Mouse (Mus musculus) kidney, postnatal 36 days (tissue): Measurements from ENCODE around the gene Slc18a3.

Experiments
- DNase-seq, 2 experiments: peaks; one replicate each; pipeline ENCODE4 v3.0.0; 2021 to 2022; ENCODE audit warnings: mixed read lengths in 2 of 2

Gene Slc18a3

DNA sequence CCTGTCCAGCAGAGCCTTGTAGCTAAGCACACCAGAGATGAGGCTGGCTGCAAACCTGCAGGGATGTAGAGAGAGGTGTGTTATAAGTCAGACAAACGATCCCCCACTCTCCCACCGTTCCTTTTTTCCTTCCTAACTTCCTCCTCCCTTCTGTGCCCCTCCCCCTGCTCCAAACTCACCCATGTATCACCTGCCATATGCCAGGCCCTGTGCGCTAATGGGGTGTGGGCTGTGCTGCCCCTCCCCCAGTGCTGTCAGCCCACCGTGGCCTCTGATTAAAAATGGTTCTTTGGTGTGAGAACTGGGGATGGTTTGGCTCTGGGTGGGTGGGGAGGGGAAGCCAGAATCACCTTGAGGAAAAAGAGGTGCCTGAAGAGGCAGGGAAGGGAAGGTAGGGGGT, 12.1 kb downstream of the Slc18a3 start:
- no peak for DNase-seq

DNA sequence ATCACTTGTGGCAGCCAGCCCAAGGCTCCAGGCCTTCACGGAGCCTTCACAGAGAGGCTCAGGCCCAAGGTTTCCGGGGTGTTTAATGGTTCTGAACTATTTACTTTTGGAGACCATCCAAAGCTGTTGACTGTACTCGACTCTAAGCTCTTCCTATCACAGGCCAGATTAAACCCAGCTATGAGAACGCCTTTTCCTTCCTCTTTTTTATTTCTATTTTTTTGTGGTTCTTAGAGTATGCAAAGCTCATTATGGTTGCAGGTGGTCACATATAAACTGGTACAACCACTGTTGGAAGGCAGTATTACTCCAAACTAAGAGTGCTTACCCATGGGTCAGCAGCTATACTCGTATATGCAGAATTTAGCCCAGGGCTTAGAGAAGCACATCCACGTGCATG, 17.7 kb downstream of the Slc18a3 start:
- DNase-seq, result no peak

DNA sequence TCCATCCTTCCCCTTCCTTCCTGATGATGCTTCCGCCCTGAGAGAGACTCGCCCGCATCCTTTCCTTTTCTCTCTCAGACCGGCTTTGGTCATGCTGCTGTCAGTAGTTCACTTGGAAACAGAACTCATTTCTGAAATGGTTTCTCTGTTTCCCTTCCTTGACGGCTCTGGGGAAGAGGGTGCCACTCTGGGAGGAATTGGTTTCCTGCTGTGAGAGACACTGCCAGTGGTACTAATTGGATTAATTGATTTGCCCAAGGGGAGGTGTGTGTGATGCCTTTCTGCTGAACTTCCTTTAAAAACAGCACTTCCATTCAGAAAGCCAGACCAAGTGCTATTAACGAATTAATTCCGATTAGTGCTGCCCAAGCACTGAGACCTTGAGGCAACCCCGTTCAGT, 21.2 kb downstream of the Slc18a3 start:
- DNase-seq, result no peak

DNA sequence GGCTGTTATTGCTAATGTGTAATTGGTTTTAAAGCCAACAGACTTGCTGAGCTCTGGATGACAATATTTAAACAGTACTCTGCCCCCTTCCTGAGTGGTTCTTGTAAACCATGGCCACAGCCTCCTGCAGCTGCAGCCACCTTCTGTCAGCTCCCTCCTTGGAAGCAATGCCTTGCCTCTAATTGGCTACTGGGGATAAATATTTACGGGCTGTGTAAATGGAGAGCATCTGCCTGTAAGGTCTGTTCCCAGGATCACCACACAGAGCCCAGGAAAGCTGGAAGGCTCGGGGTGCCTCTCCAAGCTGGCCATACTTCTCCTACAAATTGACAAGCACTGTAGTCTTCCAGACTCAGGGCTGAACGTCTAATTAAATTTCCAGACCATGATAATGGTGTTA, 24.9 kb downstream of the Slc18a3 start:
- DNase-seq, result no peak

DNA sequence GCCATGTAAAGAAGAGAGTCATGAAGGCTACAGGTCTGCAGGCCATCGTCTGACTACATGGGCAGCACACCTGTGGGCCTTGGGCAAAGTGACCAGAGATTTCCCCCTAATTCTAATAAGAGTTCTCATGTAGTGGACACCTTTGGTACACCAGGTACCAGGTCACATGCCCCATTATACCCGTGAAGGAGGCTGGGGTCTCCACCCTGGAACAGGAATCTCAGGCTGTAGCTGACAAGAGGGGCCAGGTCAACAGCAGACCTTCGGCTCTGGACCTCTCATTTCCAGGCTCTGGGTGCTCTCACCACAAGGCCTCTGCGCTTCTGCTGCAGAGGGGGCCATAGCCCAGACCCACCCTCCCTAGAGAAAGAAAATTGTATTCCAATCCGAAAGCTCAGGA, 25.3 kb downstream of the Slc18a3 start:
- no peak for DNase-seq

DNA sequence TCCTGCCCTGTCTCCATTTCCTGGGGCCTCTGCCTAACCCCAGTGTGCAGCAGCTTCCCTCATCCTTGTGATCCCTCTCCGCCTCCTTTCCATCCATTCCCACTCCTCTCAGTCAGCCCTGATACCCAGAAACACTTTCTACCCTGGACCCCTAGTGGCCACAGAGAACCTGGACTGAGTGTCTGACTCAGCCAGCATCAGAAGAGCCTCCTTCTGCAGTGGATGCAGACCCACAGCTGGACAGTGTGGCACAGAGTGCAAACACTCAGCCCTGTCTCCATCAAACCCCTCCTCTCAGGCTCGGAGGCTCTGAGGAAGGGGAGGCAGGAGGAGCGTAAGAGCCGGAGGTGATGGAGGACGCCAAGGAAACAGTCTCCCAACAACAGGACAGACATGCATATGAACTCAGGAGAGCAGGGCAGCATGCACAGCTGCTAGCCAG, 27.3 kb downstream of the Slc18a3 start:
- peak in 1 of 2 experiments; percentile 4 for DNase-seq

DNA sequence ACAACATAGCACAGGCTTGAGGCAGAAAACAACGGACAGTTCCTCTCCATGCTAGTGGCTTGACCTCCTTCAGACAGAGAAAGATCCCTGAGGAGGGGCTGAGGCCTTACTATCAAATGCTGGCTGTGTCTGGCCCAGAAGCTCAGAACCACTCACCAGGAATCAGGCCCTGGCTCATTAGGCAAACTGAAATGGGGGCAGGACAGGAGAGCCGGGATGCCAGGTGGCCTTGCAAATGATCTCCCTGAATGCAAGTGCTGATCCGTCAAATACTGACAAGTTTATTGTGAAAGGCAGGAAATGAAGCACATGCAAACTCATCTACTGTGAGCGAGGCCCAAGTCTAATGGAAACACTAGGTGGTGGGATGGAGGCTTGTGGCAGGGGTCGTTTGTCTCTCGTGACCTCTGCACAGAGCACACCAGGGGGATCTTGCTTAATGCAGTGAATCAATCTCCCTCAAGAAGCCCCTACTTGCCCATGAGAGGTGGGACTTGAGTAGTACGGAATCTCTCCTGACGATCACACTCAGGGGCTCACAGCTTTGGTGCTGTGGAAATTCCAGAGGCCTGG, 35.5 kb downstream of the Slc18a3 start:
- no peak for DNase-seq

DNA sequence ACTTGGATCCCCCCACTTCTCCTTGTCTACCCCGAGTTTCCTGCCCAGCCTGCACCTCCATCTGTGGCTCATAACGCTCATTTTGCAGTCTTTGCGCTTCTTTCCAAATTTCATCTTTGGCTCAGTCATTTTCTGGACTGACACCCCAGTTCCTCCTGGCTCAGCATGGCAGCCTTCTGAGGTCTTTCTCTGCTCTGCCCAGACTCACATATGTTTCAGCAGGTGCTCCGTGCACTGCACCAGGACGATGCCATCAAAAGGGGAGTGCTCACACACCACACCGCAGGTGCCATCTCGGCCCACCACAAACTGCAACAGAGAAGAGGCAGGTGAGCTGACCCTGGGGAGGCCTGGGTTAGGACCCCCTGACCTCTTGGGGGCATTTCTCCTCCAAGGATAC, 40.7 kb downstream of the Slc18a3 start:
- DNase-seq, result no peak

DNA sequence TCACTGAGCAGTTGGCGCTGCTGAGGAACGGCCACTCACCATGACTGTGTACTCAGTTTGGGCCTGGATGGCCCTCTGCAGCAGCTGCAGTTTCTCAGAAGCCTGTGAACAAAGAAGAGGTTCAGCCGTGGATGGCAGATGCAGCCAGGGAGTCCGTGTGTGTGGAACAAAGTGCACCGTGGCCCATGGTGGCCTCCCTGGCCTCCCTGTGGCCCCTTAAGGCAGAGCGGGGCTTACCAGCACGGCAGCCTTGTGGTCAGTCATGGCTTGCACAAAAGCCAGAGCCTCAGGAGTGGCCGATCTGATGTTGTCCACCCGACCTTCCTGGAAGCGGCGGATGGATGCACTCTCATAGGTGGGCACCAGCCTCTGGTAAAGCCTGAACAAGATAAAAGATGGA, 45.9 kb downstream of the Slc18a3 start:
- DNase-seq, result no peak
